Mouse (Mus musculus): ENCODE results near the gene Ppm1h. TPM values are rescaled to one million over a fixed set of nuclear protein-coding genes. Genes with fewer than 3 reads are reported as not detected.

The Ppm1h gene
- total RNA-seq, 1 experiment from 2014 or later = 93.4 TPM

DNA sequence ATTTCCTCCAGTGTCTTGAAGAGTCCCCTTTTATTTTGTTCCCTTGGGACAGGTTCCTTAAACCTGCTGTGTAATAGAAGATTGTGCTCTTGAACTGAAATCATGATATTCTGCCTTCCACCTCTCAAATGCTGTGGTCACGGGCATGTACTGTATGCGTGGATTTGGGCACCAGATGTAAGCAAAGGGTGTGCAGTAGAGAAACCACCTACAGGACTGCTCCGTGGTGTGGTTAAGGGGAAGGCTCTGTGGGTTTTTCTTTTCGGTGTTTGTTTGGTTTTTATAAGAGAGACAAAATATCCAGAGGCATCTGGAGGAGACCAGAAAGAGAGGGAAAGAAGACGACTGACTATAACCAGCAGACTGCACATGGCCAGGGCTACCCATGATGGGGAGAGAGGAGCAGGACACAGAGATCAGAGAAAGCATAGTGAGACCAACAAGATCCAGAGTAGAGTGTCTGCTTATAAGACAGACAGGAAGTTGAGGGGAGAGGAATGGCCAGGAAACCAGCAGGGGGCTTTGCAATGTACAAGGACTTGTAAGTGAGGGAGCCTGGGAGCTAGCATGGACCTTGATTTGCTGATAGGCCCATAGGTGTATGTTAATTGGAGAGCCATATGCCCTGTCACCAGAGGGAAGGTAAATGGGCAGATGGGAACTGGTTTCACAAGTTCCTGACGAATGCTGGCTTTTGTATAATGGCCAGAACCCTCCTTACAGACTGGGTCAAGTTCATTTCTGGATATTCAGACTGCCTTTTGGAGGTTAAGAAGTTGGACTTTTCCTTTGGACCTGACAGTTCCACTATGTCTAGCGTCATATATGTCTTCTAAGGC, 82.1 kb downstream of the Ppm1h start:
- no peak for ATAC-seq (replicated peaks; ENCODE audit: insufficient number of reproducible peaks, low FRiP score, low TSS enrichment, poor library complexity, severe bottlenecking)

DNA sequence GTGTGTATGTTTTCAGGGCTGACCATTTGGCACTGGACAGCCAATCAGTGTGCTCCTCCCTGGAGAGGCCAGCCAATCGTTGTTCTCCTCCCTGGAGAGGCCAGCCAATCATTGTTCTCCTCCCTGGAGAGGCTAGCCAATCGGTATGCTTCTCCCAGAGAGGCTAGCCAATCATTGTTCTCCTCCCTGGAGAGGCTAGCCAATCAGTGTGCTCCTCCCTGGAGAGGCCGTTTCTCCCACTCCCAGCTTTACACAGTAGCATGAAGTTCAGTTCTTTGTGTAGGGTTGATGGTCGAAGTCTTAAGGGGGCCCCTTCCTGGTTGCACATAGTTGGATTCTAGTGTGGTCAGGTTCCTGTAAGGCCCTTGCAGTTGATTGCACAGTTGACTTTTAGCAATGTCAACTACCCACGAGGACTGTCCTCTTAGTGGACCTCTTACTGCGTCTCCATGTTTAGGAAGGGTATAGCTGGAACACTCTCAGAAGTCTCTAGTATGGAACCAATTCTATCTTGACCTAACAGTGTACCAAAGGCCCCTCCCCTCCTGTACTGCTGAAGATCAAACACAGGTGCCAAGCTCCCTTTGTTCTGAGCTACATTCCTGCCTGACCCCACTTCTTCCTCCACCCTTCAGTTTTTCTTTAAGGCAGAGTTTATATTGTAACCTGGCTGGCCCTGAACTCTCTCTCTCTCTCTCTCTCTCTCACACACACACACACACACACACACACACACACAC, 84.4 kb downstream of the Ppm1h start:
- peak; percentile 28; the same call in 1 of the 2 replicates for ATAC-seq (replicated peaks; ENCODE audit: insufficient number of reproducible peaks, low FRiP score, low TSS enrichment, poor library complexity, severe bottlenecking)

- no peak for ATAC-seq (replicated peaks; ENCODE audit: insufficient number of reproducible peaks, low FRiP score, low TSS enrichment, poor library complexity, severe bottlenecking)
Observed at GRCm38 (mm10) chr10:122763596-122763995, 85.0 kb downstream of the Ppm1h start.

DNA sequence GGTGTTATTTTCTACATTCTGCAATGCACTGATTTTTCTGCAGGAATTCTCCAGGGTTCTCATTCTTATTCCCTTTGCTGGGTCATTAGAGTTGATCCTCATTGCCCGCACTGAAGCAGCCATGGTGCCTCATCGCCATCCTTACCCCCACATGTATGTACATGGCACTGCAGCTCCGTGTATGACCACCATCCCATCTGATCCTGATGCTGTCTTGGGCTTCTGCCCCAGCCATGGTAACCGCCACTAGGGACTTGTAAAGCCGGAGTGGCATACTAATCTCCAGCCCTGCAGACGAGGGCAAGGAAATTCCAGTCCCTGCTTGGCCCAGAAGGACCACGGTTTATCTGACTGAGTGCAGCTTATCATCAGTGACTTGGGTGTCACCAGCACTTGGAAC, 86.1 kb downstream of the Ppm1h start:
- no peak for ATAC-seq (replicated peaks; ENCODE audit: insufficient number of reproducible peaks, low FRiP score, low TSS enrichment, poor library complexity, severe bottlenecking)

- no peak for ATAC-seq (replicated peaks; ENCODE audit: insufficient number of reproducible peaks, low FRiP score, low TSS enrichment, poor library complexity, severe bottlenecking)
Observed at GRCm38 (mm10) chr10:122765521-122765920, 87.0 kb downstream of the Ppm1h start.

GRCm38 (mm10) chr10:122765992-122766391, 87.4 kb downstream of the Ppm1h start:
- ATAC-seq (replicated peaks; ENCODE audit: insufficient number of reproducible peaks, low FRiP score, low TSS enrichment, poor library complexity, severe bottlenecking) = no peak

- ATAC-seq (replicated peaks; ENCODE audit: insufficient number of reproducible peaks, low FRiP score, low TSS enrichment, poor library complexity, severe bottlenecking) = no peak
Observed at GRCm38 (mm10) chr10:122768204-122768892, 89.8 kb downstream of the Ppm1h start.

DNA sequence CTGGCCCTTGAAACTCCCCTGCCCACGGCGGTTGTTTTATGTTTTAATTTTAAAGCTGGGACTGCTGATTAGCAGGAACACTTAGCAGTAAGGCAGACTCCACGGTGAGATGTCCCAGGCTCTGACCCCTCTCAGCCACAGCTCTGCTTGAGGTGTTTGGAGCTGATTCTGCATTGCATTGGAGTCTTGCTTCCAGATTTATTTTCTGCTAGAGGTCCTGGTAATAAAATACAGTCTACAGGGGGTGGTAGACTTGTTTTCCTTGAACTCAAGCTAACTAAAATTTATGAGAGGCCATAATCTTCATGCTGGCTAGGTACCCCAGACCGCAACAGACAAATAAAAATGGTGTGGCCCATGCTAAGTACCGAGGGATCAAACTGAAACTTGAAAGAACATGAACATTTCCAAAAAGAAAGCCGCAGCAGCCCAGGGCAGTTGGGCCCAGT, 90.4 kb downstream of the Ppm1h start:
- ATAC-seq (replicated peaks; ENCODE audit: insufficient number of reproducible peaks, low FRiP score, low TSS enrichment, poor library complexity, severe bottlenecking) = no peak

- no peak for ATAC-seq (replicated peaks; ENCODE audit: insufficient number of reproducible peaks, low FRiP score, low TSS enrichment, poor library complexity, severe bottlenecking)
Observed at GRCm38 (mm10) chr10:122770337-122770736, 91.8 kb downstream of the Ppm1h start.

DNA sequence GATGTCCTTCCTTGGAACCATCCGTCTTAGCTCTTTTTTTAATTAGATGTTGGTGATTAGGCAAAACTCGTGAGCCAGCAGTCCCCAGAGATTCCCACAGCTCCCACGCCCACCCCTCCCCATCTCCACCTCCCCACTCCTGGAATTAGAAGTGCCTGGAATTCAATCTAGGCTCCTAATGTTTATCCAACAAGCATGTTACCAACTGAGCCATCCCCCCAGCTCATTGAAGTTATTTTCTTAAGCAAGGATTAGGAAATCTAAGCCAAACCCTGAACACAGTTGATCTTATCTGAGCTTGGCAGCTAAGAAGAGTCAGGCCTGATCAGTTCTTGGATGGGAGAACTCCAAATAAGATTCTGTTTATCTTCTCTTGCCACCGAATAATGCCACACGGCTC, 92.4 kb downstream of the Ppm1h start:
- no peak for ATAC-seq (replicated peaks; ENCODE audit: insufficient number of reproducible peaks, low FRiP score, low TSS enrichment, poor library complexity, severe bottlenecking)

GRCm38 (mm10) chr10:122774169-122774568, 95.6 kb downstream of the Ppm1h start:
- peak; percentile 51 for ATAC-seq (replicated peaks; ENCODE audit: insufficient number of reproducible peaks, low FRiP score, low TSS enrichment, poor library complexity, severe bottlenecking)

GRCm38 (mm10) chr10:122777436-122777835, 98.9 kb downstream of the Ppm1h start:
- no peak for ATAC-seq (replicated peaks; ENCODE audit: insufficient number of reproducible peaks, low FRiP score, low TSS enrichment, poor library complexity, severe bottlenecking)

DNA sequence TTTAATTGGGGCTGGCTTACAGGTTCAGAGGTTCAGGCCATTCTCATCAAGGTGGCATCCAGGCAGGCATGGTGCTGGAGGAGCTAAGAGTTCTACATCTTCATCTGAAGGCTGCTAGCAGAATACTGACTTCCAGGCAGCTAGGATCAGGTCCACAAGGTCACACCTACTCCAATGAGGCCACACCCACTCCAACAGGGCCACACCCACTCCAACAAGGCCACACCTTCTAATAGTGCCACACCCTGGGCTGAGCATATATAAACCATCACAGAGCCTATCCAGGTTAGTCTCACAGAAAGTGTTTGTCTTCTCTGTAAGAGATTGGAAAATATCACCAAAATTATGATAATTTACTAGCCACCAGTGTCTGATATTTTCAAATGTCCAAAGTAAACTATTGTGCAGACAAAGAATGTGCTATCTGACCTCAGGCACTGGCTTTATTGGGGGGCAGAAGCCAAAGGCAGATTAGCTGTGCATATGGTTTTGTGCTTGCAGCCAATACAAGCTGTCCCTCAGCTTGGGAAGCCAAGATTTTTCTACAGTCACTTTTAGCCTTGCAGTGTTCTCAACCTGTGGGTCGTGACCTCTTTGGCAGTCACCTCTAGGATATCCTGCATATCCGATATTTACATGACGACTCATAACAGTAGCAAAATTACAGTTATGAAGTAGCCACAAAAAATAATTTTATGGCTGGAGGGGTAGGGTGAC, 99.5 kb downstream of the Ppm1h start:
- no peak for ATAC-seq (replicated peaks; ENCODE audit: insufficient number of reproducible peaks, low FRiP score, low TSS enrichment, poor library complexity, severe bottlenecking)

DNA sequence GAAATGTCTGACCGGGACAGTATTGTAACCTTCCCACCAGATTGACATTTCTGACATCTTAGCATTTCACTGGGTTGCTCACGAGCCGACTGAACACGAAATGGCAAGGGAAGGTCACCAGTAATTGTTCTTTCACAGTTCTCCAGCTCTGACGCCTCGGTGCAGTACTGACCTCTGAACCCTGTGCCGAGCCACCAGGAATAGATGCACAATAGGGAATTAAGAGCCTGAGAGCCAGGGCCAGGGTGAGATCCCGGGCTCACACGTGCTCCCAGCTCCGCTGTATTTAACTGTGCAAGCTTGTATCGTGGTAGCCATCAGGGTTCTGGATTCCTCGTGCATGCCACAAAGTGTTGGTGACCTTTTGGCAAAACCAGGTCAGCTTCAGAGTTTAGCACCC, 100.8 kb downstream of the Ppm1h start:
- ATAC-seq (replicated peaks; ENCODE audit: insufficient number of reproducible peaks, low FRiP score, low TSS enrichment, poor library complexity, severe bottlenecking) = no peak

DNA sequence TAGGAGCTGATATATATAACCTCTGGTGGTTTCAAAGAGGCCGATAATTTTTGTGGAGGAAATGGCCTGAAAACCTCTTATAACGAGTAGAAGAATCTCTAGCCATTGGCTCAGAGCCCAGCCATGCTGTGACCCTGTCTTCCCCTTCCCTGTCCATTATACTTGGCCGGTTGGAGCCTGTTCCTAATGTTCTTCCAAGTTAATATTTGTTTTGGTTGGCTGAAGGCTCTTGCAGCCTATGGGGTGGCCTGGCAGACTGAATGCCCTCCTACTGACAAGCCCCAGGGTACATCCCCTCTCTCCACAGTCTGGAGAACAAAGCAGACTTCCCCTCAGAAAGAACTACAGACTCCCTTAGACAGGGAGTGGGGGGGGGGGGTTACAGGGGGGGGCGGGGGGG, 104.2 kb downstream of the Ppm1h start:
- ATAC-seq (replicated peaks; ENCODE audit: insufficient number of reproducible peaks, low FRiP score, low TSS enrichment, poor library complexity, severe bottlenecking) = no peak

DNA sequence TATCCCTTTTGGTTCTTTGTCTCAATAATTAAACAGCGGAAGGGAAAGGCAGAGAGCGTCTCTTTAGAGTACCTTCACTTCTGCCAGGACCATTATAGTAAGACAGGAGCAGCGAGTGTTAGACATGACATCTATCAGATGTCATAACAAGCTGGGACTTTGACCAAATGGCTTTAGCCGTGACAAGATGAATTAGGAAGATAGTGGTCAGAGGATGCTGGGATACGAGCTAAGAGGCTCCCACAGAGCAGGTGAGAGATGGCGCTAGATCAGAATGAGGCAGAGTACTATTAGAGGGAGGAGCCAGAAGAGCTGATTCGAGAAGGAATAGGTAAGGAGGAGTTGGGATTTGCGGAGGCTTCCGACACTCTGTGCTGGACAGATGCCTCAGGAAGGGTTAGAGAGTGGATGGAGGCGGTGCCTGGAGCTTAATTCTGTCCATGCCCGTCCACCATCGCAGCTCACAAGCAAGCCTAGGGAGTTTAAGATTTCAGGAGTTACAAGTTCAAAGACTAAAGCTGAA, 111.1 kb downstream of the Ppm1h start:
- ATAC-seq (replicated peaks; ENCODE audit: insufficient number of reproducible peaks, low FRiP score, low TSS enrichment, poor library complexity, severe bottlenecking) = no peak

DNA sequence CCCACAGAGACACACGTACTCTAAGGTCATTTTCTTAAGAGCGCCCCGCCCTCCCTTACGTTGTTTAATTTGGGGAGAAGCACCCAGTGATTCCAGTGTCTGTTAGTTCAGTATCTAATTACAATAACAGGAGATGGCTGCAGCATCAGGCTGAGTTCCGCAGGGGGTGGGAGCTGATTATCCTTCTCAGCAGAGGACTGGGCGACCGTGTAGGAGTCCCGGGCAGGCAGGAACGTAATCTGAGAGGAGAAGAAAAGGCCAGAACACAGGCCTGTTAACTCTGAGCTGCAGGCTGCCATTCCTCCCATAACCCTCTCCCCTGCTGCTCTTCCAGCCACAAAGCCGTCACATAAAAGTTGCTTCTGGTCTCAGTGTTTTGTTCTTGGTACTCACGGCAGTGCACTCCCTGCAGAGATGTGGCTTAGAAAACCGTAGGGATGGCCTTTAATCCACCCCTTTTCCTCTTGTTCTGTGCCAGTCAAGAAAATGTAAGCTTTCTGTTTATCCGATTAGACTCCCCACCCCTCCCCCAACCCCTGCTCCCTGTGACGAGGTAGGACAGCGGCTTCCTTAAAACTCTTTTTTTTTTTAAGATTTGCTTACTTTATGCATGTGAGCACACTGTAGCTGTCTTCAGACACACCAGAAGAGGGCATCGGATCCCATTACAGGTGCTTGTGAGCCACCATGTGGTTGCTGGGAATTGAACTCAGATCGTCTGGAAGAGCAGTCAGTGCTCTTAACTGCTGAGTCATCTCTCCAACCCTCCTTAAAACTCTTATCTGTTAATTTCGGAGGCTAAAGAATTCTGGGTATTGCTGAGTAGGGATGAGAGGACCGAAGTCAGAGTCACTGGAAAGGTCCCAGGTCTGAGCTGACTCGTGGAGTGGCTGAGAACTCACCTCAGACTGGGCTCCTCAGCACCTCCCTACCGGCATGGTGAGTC, 113.7 kb downstream of the Ppm1h start:
- ATAC-seq (replicated peaks; ENCODE audit: insufficient number of reproducible peaks, low FRiP score, low TSS enrichment, poor library complexity, severe bottlenecking) = no peak

- ATAC-seq (replicated peaks; ENCODE audit: insufficient number of reproducible peaks, low FRiP score, low TSS enrichment, poor library complexity, severe bottlenecking) = no peak
Observed at GRCm38 (mm10) chr10:122793193-122793592, 114.6 kb downstream of the Ppm1h start.
